Mouse (Mus musculus) forebrain, embryonic 10.5 days (tissue): Measurements from ENCODE around the gene Rbm17. TPM values are rescaled to one million over a fixed set of nuclear protein-coding genes. Genes with fewer than 3 reads are reported as not detected.

Experiments
- polyA plus RNA-seq: library from polyadenylated mRNA; unstranded; fragments of >200 nt; fragmentation: Nextera tagmentation; extraction: Ambion mirVana; gene quantifications from 2 replicates; pipeline ENCODE4 v1.2.1, GENCODE M21; 2016

Rbm17 gene
- polyA plus RNA-seq, 1 experiment from 2014 or later: 203 TPM

Other genes with a start within 250 kb of the Rbm17 start
- gene Pfkfb3, start 50.1 kb downstream of the Rbm17 start, polyA plus RNA-seq: 15.5 and 17.0 TPM in 2 replicates
- gene Gm17490, start 22.1 kb upstream of the Rbm17 start, polyA plus RNA-seq: not detected in 2 replicates
- not detected in 2 replicates for gene Il2ra, start 38.7 kb upstream of the Rbm17 start, polyA plus RNA-seq
- gene Il15ra, start 101.1 kb upstream of the Rbm17 start, polyA plus RNA-seq: 0.31 and 0.55 TPM in 2 replicates
- 104 TPM in 2 replicates for gene Fbh1, start 173.4 kb upstream of the Rbm17 start, polyA plus RNA-seq
- gene Ankrd16, start 173.7 kb upstream of the Rbm17 start, polyA plus RNA-seq: 46.4 and 53.9 TPM in 2 replicates